Mouse (Mus musculus): Measurements from ENCODE around the gene Clec3a.

Gene Clec3a

DNA sequence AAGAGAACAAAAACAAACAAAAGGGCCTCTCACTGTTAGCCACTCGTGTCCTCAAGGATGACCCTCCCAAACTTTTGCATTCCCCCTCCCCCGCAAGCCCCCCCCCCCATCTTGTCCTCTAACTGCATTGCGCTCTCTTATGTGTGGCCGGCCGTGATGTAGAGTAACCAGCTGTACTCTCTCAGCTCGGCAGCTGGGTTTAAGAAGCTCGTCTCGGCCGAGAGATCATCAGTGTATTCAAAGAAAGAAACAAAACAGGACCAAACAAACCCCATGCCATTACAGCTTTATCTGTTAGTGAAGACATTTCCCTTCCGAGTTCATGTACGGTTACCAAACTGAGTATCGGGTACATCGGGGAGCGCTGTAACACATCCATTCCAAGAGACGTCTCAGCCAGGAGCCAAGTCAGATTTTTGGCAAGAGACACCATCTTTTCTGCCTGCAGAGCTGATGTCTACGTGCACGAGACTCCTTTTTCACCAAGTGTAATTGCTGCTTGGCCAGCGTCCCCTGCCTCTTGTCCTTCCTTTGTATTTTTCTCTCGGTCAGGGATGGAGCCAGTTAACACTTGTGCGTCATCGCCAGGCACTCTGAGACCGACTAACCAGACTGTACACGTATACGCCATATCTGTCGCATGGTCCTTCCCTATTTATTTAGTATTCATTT is 40.4 kb downstream of the Clec3a start:
- DNase-seq (ENCODE audit: low read depth, low spot score): no peak

DNA sequence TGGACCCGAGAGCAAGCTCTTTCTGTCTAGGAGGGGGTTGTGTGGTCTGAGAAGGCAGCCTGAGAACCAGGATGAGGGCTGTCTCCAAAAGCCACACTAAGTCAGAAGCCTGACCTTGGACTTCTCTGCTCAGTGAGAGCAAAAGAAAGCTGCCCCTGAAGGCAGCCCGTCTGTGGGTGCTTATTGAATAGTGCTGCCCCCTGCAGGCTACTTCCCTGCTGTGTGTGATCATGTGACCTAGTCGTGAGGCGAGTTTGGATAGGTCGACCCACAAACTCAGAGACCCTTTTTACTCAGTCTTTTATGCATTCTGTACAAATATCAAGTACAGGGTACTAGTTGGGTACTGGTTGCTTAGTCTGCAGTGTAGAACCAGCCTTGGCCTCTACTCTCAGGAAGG is 42.7 kb downstream of the Clec3a start:
- no peak for DNase-seq (ENCODE audit: low read depth, low spot score)

DNA sequence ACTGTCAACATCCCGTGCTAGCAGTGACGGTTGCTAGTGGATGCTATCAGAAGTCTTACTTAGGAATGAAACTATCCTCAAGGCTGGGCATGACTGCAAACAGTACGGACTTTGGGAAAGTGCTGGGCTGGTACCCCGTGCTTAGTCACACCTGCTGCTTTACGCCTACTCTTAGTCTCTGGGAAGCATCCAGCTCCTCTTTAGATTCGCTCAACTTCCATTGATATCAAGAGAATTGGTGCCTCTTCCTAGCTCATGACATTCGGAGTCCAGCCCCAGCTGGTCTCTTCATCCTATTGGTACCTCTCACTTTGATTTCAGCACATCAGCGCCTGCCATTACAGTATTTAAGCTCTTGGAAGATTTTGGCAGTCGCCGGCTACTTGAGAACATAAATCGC is 44.7 kb downstream of the Clec3a start:
- DNase-seq (ENCODE audit: low read depth, low spot score): peak; percentile 32

DNA sequence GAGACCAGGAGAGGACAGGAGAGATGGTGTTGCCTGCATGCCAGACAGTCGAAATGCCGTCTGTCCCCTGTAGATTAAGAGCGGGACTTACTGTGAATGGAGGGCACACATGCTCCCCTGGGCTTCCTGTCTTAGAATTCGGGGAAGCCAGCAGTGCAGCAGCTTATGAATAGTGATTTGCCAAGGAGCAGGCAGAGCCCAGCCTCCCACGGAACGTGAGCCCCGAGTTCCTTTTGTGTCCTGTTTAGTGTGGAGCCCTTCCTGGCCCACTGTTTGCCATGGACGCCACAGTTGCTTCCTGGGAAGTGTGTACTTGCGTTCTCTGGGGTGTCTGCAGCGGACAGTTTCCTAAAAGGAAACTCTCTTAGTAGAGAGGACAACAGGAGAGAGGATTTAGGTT is 45.4 kb downstream of the Clec3a start:
- no peak for DNase-seq (ENCODE audit: low read depth, low spot score)

DNA sequence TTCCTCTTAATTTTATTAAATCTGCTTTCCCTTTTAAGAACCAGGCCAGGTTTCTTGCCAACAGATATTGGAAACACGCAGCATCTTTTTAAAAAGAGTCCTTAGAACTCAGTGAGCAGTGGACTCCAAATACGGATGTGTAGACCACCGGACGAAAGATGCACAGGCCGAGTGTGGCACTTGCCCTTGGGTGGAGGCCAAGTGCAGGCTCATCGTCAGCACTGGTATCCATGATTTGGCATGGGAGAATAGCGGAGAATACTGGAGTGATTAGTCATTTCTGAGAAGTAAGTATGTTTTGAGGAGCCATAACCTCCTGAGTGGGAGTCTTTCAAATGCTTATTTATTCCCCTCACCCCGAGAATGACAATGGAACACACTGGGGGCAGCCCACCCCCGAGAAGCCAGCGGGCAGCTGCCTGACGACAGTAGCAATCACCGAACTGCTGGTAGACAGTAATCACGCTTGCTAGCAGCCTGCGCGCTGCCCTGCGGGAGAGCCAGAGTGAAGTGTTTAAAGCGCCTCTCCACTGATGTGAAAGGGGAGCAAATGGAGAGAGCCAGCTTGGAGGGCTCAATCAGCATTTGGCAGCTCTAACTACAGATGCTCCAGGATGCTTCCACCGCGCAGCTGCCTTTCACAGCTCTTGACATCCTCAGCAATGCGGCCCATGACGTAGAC is 50.8 kb downstream of the Clec3a start:
- DNase-seq (ENCODE audit: low read depth, low spot score): no peak

DNA sequence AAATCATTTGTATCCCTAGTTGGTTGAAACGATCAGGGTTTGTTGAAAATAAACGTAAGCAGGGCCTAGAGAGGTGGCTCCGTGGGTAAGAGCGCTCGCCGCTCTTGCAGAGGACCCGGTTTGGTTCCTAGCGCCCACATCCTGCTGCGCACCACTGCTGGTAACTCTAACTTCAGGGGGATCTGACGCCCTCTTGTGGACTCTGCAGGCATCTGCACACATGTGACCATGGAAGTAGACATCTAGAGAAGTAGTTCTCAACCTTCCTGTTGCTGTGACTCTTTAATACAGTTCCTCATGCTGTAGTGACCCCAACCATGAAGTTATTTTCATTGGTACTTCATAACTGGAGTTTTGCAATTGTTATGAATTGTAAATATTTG is 51.3 kb downstream of the Clec3a start:
- DNase-seq (ENCODE audit: low read depth, low spot score): no peak

DNA sequence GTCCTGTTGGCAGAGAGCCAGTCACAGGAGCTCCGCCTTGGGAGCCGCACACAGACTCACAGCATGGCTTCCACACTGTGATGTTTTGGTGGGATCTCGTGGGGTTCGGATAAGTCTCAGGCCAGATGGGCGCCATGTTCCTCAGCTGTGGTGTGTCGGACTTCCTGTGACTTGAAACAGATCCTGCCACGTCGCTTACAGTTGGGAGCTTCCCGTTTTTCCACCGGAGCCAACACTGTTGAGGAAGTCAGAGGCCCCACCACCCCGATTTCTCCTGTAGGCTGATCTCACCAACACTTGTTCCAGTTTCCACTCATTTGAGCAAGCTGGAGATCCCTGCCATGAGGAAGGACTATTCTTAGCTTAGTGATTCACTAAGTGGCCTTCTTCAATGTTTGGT is 55.7 kb downstream of the Clec3a start:
- DNase-seq (ENCODE audit: low read depth, low spot score): no peak
